Mouse (Mus musculus) ES-Bruce4 (cell line): ENCODE measurements at regions not wholly inside any gene's neighbourhood (a gene's known extent, or its start where the extent isn't known, plus 50 kb on each side); places are given as distances from the start of the nearest gene placed in this dataset.

ENCODE experiments used
- CTCF ChIP-seq: IDR thresholded peaks from one replicate; pipeline ENCODE4 v1.8.1; 2011; ENCODE audit warnings: low read depth, low read length
- EP300 ChIP-seq: IDR thresholded peaks from 2 replicates; pipeline ENCODE4 v1.6.1; 2011; ENCODE audit warnings: low read depth, low read length; ENCODE audit not compliant: insufficient read depth
- POLR2A ChIP-seq: IDR thresholded peaks from one replicate; pipeline ENCODE4 v1.8.1; 2011; ENCODE audit warnings: low read length; ENCODE audit not compliant: insufficient read depth

DNA sequence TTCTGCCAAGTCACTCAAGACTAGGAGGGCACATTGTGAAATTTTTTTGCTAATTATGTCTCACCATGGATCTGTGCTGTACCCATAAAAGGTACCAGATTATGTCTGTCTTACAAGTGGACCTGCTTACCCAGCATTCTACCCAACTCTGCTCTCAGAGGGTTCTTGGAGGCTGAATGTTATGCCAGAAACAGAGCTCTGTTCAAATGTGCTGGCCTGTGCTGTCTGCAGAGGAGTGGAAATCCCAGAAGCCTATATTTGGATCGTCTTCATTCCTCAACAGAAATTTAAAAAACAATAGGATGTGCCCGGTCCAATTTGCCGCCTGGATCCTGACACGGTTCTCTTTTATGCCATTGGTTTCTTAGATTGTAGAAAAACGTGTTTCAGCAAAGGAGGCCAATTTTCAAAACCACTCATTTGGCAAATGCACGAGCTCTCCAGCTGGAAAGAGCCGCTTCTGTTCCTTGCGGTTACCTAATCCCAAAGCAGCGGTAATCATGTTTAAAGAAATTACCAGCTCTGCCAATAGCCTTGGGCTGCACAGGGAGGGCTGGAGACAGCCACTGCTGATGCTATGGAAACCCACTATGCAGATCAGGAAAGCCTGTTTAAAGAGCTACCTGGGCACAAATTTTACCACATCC lies 237.3 kb downstream of the Sox11 start:
- TF ChIP-seq CTCF (no peak), POLR2A (no peak), EP300 (no peak)
